ENCODE assay signal across 10 mouse cellular contexts in the genomic region with DNA sequence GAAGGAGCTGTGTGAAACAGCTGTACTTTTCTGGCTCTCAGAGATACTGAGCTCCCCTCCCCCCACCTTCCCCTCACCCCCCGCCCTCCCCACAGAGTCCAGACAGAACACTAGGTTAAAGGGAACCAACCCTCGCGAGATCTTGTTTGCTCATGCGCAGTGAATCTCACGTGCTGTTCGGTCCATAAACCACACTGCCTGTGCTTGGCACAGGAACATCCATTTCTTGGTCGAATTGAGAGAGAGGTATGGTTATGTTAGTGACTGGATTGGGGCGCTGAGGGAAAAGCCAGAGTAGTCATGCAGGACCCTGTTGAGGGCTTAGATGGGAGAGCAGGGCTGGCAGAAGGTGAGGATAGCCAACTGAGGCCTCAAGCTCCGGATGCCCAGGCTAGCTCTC. TPM values are rescaled to one million over a fixed set of nuclear protein-coding genes. Genes with fewer than 3 reads are reported as not detected.
A peak's percentile ranks its signal among the peaks of the same experiment; 100 is the strongest.
DNase-seq lines count a peak whose midpoint lies in the region; TF ChIP-seq lines count a peak whose summit lies in the region.
"Not testable (repeated sequence)": the region's sequence is repeated elsewhere in the genome, so short reads cannot be mapped to it uniquely, and the experiment has no call there.
"Had no signal": no experiment of that assay in that cellular context is flagged by ENCODE, and none has a peak within 500 bp of the region (broad histone marks: within the 10 kb centered on the region; RNA-seq: fewer than 3 reads in every experiment).

A gene (plus strand): TSS at position 301 of the 400 bp plus-strand sequence.

- not testable (repeated sequence) for H3K27me3 ChIP-seq in testis, adult 2 months (ENCODE audit: control insufficient read depth, insufficient read depth, low read length)

- TF ChIP-seq CTCF in testis, adult 2 months (IDR thresholded peaks at IDR 0.05; ENCODE audit: control insufficient read depth, insufficient read depth, insufficient replicate concordance, low read depth, low read length) = not testable (repeated sequence)

- H3K4me1 ChIP-seq in testis, adult 2 months (ENCODE audit: control insufficient read depth, insufficient read depth, low read length) = not testable (repeated sequence)

- not testable (repeated sequence) for TF ChIP-seq POLR2A in testis, adult 2 months (IDR thresholded peaks at IDR 0.05; ENCODE audit: control insufficient read depth, low read depth, low read length)

- H3K4me3 ChIP-seq in testis, adult 2 months (ENCODE audit: control insufficient read depth, low read depth, low read length) = peak within 1 kb of the TSS; percentile 62

- DNase-seq in testis, postnatal 14 days (ENCODE audit: low spot score) = peak; percentile 3

- H3K36me3 ChIP-seq in testis, adult 2 months (ENCODE audit: control insufficient read depth, insufficient read depth, low read length) = not testable (repeated sequence)

- H3K27ac ChIP-seq in testis, adult 2 months (ENCODE audit: control insufficient read depth, insufficient read depth, low read depth, low read length) = peak within 1 kb of the TSS; percentile 36

RNA-seq across cellular contexts. Expression of the gene that starts here (rescaled TPM):
- polyA plus RNA-seq in testis, adult 2 months (2012; rRNA removed) = 8.8 and 10.8 TPM in 2 replicates
- polyA plus RNA-seq: activated CD4-positive, CD25-positive, alpha-beta regulatory T cell, adult 4 months; adrenal gland, adult 2 months; brain, embryonic 14.5 days; C2C12; CD4-positive, CD25-positive, alpha-beta regulatory T cell, adult 4 months; cerebellum, adult 2 months; G1E; Patski had no signal
